Mouse (Mus musculus): ENCODE measurements at regions not wholly inside any gene's neighbourhood (a gene's known extent, or its start where the extent isn't known, plus 50 kb on each side); places are given as distances from the start of the nearest gene placed in this dataset.

DNA sequence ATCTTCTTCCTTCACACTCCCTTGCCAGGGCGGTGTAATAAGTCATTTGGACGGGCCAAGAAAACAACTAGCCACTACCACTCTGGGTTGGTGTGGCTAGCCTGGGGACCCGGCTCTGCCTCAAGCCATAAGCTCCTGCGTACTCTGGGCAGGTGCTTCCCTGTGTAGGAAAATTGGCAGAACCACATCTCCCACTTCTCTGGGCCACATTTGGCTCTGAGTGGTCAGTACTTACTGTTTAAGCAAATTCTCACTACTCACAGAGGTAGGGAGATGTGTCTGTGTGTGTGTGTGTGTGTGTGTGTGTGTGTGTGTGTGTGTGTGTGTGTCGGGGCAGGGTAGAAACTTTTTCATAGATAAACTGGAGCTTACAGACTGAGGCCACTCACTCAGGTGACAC, 262.6 kb upstream of the N4bp1 start:
- TF ChIP-seq CTCF (IDR thresholded peaks at IDR 0.05; ENCODE audit: insufficient read depth, low read depth, low read length) = no peak
- TF ChIP-seq POLR2A (IDR thresholded peaks at IDR 0.05; ENCODE audit: insufficient read depth, low read depth, low read length) = no peak
